Mouse (Mus musculus) midbrain, postnatal 0 days (tissue): Measurements from ENCODE around the gene Hdac4. TPM values are rescaled to one million over a fixed set of nuclear protein-coding genes. Genes with fewer than 3 reads are reported as not detected.
A peak's percentile ranks its signal among the peaks of the same experiment; 100 is the strongest.

Source experiments
- ATAC-seq: fragments of 200-750 bp; cut with Nextera tagmentation; 2 replicates; pipeline ENCODE4 v1.8.0; 2017; ENCODE audit warnings: moderate number of reproducible peaks, mild to moderate bottlenecking, moderate TSS enrichment, moderate library complexity; ENCODE audit not compliant: low FRiP score
- DNase-seq: peaks from one replicate; pipeline ENCODE4 v3.0.0-alpha.2; 2015; ENCODE audit warnings: low spot score
- H3K27ac ChIP-seq: fragments of 300-500 bp; sonication (generic); 2 replicates; pipeline ENCODE4 v1.5.1; 2014; ENCODE audit warnings: low read depth, mild to moderate bottlenecking, low read length, mixed read lengths
- H3K27me3 ChIP-seq: fragments of 300-500 bp; sonication (generic); 2 replicates; pipeline ENCODE4 v1.6.1; 2014; ENCODE audit warnings: low read length, control low read depth, mixed read lengths; ENCODE audit not compliant: insufficient read depth
- H3K36me3 ChIP-seq: fragments of 300-500 bp; sonication (generic); 2 replicates; pipeline ENCODE4 v1.6.1; 2014; ENCODE audit warnings: low read length, control low read depth, mixed read lengths; ENCODE audit not compliant: insufficient read depth
- H3K4me1 ChIP-seq: fragments of 300-500 bp; sonication (generic); 2 replicates; pipeline ENCODE4 v1.6.1; 2014; ENCODE audit warnings: mild to moderate bottlenecking, control low read depth, antibody characterized with exemption, low read length, mixed read lengths; ENCODE audit not compliant: insufficient read depth
- H3K4me2 ChIP-seq: fragments of 300-500 bp; sonication (generic); 2 replicates; pipeline ENCODE4 v1.6.1; 2014; ENCODE audit warnings: low read depth, mild to moderate bottlenecking, low read length, mixed read lengths; ENCODE audit not compliant: poor library complexity, severe bottlenecking
- H3K4me3 ChIP-seq: fragments of 300-500 bp; sonication (generic); 2 replicates; pipeline ENCODE4 v1.5.1; 2014; ENCODE audit warnings: low read depth, mild to moderate bottlenecking, low read length, moderate library complexity
- H3K9ac ChIP-seq: fragments of 300-500 bp; sonication (generic); replicated peaks from 2 replicates; pipeline ENCODE4 v1.6.1; 2014; ENCODE audit warnings: mild to moderate bottlenecking, low read length, moderate library complexity, mixed read lengths; ENCODE audit not compliant: poor library complexity, severe bottlenecking
- H3K9me3 ChIP-seq: fragments of 300-500 bp; sonication (generic); 2 replicates; pipeline ENCODE4 v1.6.1; 2016; ENCODE audit warnings: low read length, control low read depth
- CTCF ChIP-seq: IDR thresholded peaks from 2 replicates; pipeline ENCODE4 v1.5.1; 2016; ENCODE audit warnings: antibody characterized with exemption, mild to moderate bottlenecking
- WGBS: fragments of 180-500 bp; shearing (Covaris S2); extraction: QIAGEN DNeasy Blood & Tissue Kit; methylation state at CpG from one replicate; pipeline ENCODE4 v1.1.7; 2014; 5-methylcytosine and 5-hydroxymethylcytosine counted together
- polyA plus RNA-seq: library from polyadenylated mRNA; unstranded; fragments of >200 nt; fragmentation: Nextera tagmentation; extraction: Ambion mirVana; gene quantifications from 2 replicates; pipeline ENCODE4 v1.2.1, GENCODE M21; 2015
- total RNA-seq: library from RNA; depleted of rRNA; stranded (reverse); fragments of >200 nt; gene quantifications from 2 replicates; pipeline ENCODE4 v1.2.3, GENCODE M21; 2014

Gene Hdac4
- total and polyA plus RNA-seq, 2 experiments from 2014 or later, result 18.1 to 51.8 TPM

GRCm38 (mm10) chr1:92223956-92224891, 28.7 kb upstream of the Hdac4 start:
- Histone ChIP-seq H3K27me3 (no peaks in the 10 kb centered on the region), H3K36me3 (no peaks in the 10 kb centered on the region), H3K4me3 (no peak overlapping the region), H3K4me1 (peaks cover 12% of the 10 kb centered on the region; the same call in 1 of the 2 replicates), H3K9ac (no peak overlapping the region), H3K4me2 (no peak overlapping the region), H3K27ac (peak overlapping the region; percentile 44; the same call in 1 of the 2 replicates), H3K9me3 (no peaks in the 10 kb centered on the region)
- peak; percentile 84 for ATAC-seq
- TF ChIP-seq CTCF, result no peak
- 8% methylated on average over 17 of the region's 17 CpGs for WGBS
- DNase-seq, result peak; percentile 78

- TF ChIP-seq CTCF, result no peak
- WGBS, result 87% methylated on average over 11 of the region's 11 CpGs
- no peaks in the 10 kb centered on the region for H3K36me3 ChIP-seq
Measured at GRCm38 (mm10) chr1:92216710-92217109, 21.2 kb upstream of the Hdac4 start.

DNA sequence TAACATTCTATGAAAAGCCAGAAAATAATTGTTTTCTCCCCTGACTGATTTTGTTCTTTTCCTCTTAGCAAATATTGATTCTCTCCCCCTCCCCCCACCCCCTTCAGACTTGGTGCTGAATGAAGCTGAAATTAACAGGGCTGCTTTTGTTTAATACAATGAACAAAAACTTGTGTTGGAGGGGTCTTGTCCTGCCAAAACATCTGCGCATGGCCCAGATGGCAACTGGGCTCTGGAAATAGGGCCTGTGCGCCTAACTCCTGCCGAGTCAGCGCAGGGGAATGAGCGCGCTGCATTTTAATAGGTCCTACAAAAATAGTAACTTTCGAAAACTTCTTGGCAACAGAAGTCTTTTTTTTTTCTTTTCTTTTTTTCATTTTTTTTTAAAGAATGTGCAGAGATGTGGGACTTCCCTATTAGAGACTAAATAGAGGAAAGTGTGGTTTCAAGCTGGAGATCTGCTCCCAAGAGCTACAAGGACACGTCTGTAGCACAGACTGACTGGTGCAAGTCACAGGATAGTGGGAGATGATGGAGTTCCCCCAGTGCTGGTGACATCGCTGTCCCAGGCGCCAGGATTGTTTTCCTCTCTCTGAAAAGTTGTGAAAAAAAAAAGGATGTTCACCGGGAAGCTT, 20.6 kb upstream of the Hdac4 start:
- no peak overlapping the region for H3K9ac ChIP-seq
- no peaks in the 10 kb centered on the region for H3K36me3 ChIP-seq
- WGBS, result 69% methylated on average over 11 of the region's 11 CpGs
- peak; percentile 19 for DNase-seq
- peaks cover 5% of the 10 kb centered on the region; the same call in 1 of the 2 replicates for H3K4me1 ChIP-seq
- H3K9me3 ChIP-seq, result no peaks in the 10 kb centered on the region
- no peak overlapping the region for H3K4me3 ChIP-seq
- H3K4me2 ChIP-seq, result no peak overlapping the region
- no peak for ATAC-seq
- H3K27ac ChIP-seq, result no peak overlapping the region
- H3K27me3 ChIP-seq, result no peaks in the 10 kb centered on the region
- TF ChIP-seq CTCF, result no peak

More at GRCm38 (mm10) chr1:92216710-92217109, 21.2 kb upstream of the Hdac4 start:
- no peaks in the 10 kb centered on the region for H3K27me3 ChIP-seq
- H3K9me3 ChIP-seq, result no peaks in the 10 kb centered on the region
- ATAC-seq (no peak), DNase-seq (no peak)
- no peak overlapping the region for H3K4me2 ChIP-seq
- H3K4me1 ChIP-seq, result peaks cover 5% of the 10 kb centered on the region; the same call in 1 of the 2 replicates
- no peak overlapping the region for H3K4me3 ChIP-seq
- no peak overlapping the region for H3K9ac ChIP-seq
- H3K27ac ChIP-seq, result no peak overlapping the region

DNA sequence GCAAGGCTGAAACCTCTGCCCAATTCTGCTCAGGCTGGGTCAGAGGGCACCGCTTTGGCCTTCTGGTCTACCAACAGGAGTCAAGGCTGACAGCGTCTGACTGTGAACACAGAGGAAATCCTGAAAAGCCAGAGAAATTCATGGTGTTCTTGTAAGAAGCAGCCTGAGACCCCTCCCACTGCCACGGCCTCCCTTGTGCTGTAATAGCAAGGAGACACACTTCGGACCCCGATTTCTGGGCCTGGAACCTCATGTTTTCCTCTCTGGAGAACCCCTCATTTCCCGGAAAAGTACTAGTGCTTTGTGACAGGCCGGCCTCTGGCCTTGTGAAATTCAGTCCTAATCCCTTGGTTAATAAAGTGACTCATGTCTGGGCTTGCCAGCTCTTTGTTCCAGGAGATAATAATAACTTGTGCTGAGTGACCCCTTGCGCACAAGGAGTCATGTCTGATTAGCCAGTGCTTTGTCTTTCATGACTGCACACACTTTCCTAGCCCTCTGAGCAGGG, 19.7 kb upstream of the Hdac4 start:
- Histone ChIP-seq H3K9ac (no peak overlapping the region), H3K4me3 (no peak overlapping the region), H3K27ac (no peak overlapping the region), H3K27me3 (no peaks in the 10 kb centered on the region), H3K9me3 (no peaks in the 10 kb centered on the region), H3K4me2 (no peak overlapping the region), H3K4me1 (peaks cover 5% of the 10 kb centered on the region; the same call in 1 of the 2 replicates), H3K36me3 (no peaks in the 10 kb centered on the region)
- no peak for TF ChIP-seq CTCF
- ATAC-seq, result no peak
- WGBS, result 77% methylated on average over 8 of the region's 8 CpGs
- no peak for DNase-seq

DNA sequence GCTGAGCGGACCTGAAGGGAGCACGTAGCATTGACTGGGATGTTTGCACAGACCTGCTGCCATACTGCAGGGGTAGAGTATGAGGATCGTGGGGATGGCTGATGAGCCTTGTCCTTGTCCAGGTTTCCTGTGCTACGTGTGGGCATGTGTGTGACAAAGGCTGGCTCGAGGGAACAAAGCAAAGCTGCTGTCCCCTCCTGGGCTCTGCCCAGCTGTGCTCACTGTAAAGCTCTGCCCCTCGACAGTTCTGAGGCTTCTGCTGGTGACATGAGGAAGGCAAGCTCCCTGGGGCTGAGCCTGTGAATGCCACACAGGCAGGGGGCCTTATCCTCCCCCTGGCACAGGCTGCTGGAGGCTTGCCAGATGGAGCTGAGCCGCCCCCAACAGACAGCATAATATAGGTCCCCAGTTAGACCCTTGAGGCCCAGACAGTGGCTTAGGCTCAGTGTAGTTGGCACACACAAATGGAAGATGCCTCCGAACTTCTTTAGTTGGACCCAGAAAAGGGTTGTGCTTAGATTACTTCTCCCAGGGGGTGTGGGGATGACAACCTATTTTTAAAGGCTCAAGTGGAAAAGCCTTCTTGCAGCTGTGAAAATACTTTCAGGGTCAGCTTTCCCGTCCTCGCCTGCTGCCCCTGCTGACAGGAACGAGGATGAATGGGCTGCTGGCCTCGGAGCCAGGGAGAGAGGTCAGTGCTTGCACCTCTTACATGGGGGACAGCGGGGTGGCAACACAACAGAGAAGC, 16.7 kb upstream of the Hdac4 start:
- DNase-seq (peak; percentile 52), ATAC-seq (no peak; the same call in 1 of the 2 replicates)
- Histone ChIP-seq H3K4me1 (peaks cover 5% of the 10 kb centered on the region), H3K27ac (no peak overlapping the region), H3K27me3 (no peaks in the 10 kb centered on the region), H3K4me3 (no peak overlapping the region), H3K36me3 (no peaks in the 10 kb centered on the region), H3K9me3 (no peaks in the 10 kb centered on the region), H3K9ac (no peak overlapping the region), H3K4me2 (no peak overlapping the region)
- 30% methylated on average over 13 of the region's 13 CpGs for WGBS
- TF ChIP-seq CTCF, result no peak; the same call in 1 of the 2 replicates
